In the genomic region with DNA sequence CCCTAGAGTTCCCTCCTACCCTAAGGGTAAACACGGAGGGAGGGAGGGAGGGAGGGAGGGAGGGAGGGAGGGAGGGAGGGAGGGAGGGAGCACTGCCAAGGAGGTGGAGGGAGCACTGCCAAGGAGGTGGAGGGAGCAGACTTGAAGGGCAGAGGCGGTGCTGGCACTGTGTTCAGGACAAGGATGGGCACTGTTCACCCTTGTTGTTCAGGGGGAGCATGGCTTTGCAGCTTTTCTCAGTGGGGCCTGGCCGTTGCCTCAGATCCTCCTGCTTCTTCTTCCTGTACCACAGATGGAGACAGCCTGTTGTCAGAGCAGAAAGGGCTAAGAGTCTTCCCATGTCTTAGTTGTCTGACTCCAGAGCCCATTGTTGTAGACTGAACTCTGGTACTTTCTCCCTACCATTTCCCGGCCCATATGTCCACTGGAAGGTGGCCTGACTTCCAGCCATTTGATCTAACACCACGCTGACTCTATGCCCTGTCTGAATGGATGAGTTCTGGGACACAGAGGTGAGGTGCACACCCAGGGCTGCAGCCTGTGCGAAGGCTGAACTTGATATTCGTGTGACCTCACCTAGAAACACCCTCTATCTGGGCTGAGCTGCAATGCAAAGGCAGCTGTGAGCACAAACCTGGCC, we compare ENCODE assay signal across 9 mouse cellular contexts. TPM values are rescaled to one million over a fixed set of nuclear protein-coding genes. Genes with fewer than 3 reads are reported as not detected.
DNase-seq lines count a peak whose midpoint lies in the region; ATAC-seq and TF ChIP-seq lines count a peak whose summit lies in the region.
"Had no signal": no experiment of that assay in that cellular context is flagged by ENCODE, and none has a peak within 500 bp of the region (broad histone marks: within the 10 kb centered on the region; RNA-seq: fewer than 3 reads in every experiment).

No protein-coding gene starts in this region.

- WGBS in heart, postnatal 0 days = 73% methylated on average over 6 of the region's 7 CpGs
- WGBS in forebrain, embryonic 11.5 days = 67% methylated on average over 6 of the region's 7 CpGs
- WGBS in midbrain, embryonic 12.5 days = 55% methylated on average over 6 of the region's 7 CpGs

- H3K36me3 ChIP-seq in heart, postnatal 0 days (replicated peaks; ENCODE audit: control insufficient read depth, insufficient read depth, low read length) = peaks cover 15% of the 10 kb centered on the region
- H3K36me3 ChIP-seq in forebrain, embryonic 11.5 days (ENCODE audit: control insufficient read depth, insufficient read depth, low read length) = no peaks in the 10 kb centered on the region; the same call in 1 of the 2 replicates
- H3K36me3 ChIP-seq in midbrain, embryonic 12.5 days = peaks cover 18% of the 10 kb centered on the region; the same call in 1 of the 2 replicates

- no peak for TF ChIP-seq CTCF in heart, postnatal 0 days (IDR thresholded peaks at IDR 0.05; ENCODE audit: low read depth)

- no peak overlapping the region for H3K4me3 ChIP-seq in heart, postnatal 0 days (ENCODE audit: low read depth, low read length)
- H3K4me3 ChIP-seq in brown adipose tissue, adult 24 weeks (ENCODE audit: insufficient read depth, low read depth, low read length) = no peak overlapping the region
- no peak overlapping the region for H3K4me3 ChIP-seq in forebrain, embryonic 11.5 days (ENCODE audit: low read depth, low read length)
- H3K4me3 ChIP-seq in midbrain, embryonic 12.5 days = no peak overlapping the region

- ATAC-seq in heart, postnatal 0 days (ENCODE audit: insufficient read depth, low read depth) = 0 out of 2 replicates have a peak, but pooled peaks have one; percentile 15
- peak; percentile 3; the same call in 1 of the 2 replicates for ATAC-seq in forebrain, embryonic 11.5 days (replicated peaks; ENCODE audit: low FRiP score)
- no peak; the same call in 1 of the 2 replicates for ATAC-seq in midbrain, embryonic 12.5 days (ENCODE audit: low FRiP score, low read depth)
- no peak for ATAC-seq in megakaryocyte progenitor cell, adult 5-6 weeks (replicated peaks; ENCODE audit: poor library complexity)

- no peaks in the 10 kb centered on the region for H3K27me3 ChIP-seq in heart, postnatal 0 days (ENCODE audit: control insufficient read depth, insufficient read depth, low read length)
- H3K27me3 ChIP-seq in forebrain, embryonic 11.5 days (ENCODE audit: control insufficient read depth, insufficient read depth, low read length) = peaks cover 2% of the 10 kb centered on the region; the same call in 1 of the 2 replicates
- peaks cover 78% of the 10 kb centered on the region for H3K27me3 ChIP-seq in midbrain, embryonic 12.5 days

- H3K27ac ChIP-seq in heart, postnatal 0 days (ENCODE audit: low read depth) = no peak overlapping the region; the same call in 1 of the 2 replicates
- H3K27ac ChIP-seq in brown adipose tissue, adult 24 weeks (replicated peaks; ENCODE audit: low read depth, low read length) = 0 out of 2 replicates have a peak overlapping the region, but pooled peaks have one; percentile 7
- H3K27ac ChIP-seq in forebrain, embryonic 11.5 days (ENCODE audit: low read depth, low read length) = peak overlapping the region; percentile 41; the same call in 1 of the 2 replicates
- H3K27ac ChIP-seq in midbrain, embryonic 12.5 days (replicated peaks) = peak overlapping the region; percentile 58

- TF ChIP-seq EP300 in heart, postnatal 0 days (IDR thresholded peaks at IDR 0.05; ENCODE audit: low read depth) = no peak

- H3K4me2 ChIP-seq in heart, postnatal 0 days (ENCODE audit: low read depth, low read length) = no peak overlapping the region
- H3K4me2 ChIP-seq in forebrain, embryonic 11.5 days (ENCODE audit: low read depth, low read length, severe bottlenecking) = peak overlapping the region; percentile 35; the same call in 1 of the 2 replicates
- H3K4me2 ChIP-seq in midbrain, embryonic 12.5 days (replicated peaks) = peak overlapping the region; percentile 26; the same call in 1 of the 2 replicates

- no peaks in the 10 kb centered on the region for H3K4me1 ChIP-seq in heart, postnatal 0 days (ENCODE audit: control insufficient read depth, insufficient read depth)
- no peaks in the 10 kb centered on the region; the same call in 1 of the 2 replicates for H3K4me1 ChIP-seq in brown adipose tissue, adult 24 weeks (ENCODE audit: control insufficient read depth, insufficient read depth, insufficient read length, low read length)
- H3K4me1 ChIP-seq in forebrain, embryonic 11.5 days (replicated peaks; ENCODE audit: control insufficient read depth, insufficient read depth, low read length) = peaks cover 15% of the 10 kb centered on the region
- peaks cover 23% of the 10 kb centered on the region for H3K4me1 ChIP-seq in midbrain, embryonic 12.5 days

- intact Hi-C loops in heart, postnatal 10 days (cut with DNase I) = no loop called here

- H3K9ac ChIP-seq in heart, postnatal 0 days (replicated peaks; ENCODE audit: low read depth, low read length) = no peak overlapping the region
- no peak overlapping the region for H3K9ac ChIP-seq in forebrain, embryonic 11.5 days (ENCODE audit: low read length)
- no peak overlapping the region for H3K9ac ChIP-seq in midbrain, embryonic 12.5 days (replicated peaks)

- no peak for DNase-seq in heart, postnatal 0 days (ENCODE audit: low spot score)
- no peak for DNase-seq in heart, postnatal 10 days
- no peak for DNase-seq in forebrain, embryonic 11.5 days (ENCODE audit: low spot score)
- no peak for DNase-seq in urinary bladder, postnatal 14 days (ENCODE audit: low spot score)
- DNase-seq in ovary, postnatal 14 days (ENCODE audit: low spot score) = no peak

- no peaks in the 10 kb centered on the region for H3K9me3 ChIP-seq in heart, postnatal 0 days (replicated peaks; ENCODE audit: control insufficient read depth, low read length)
- no peaks in the 10 kb centered on the region for H3K9me3 ChIP-seq in forebrain, embryonic 11.5 days (ENCODE audit: control insufficient read depth, low read length)
- no peaks in the 10 kb centered on the region for H3K9me3 ChIP-seq in midbrain, embryonic 12.5 days

RNA-seq across cellular contexts. Expression of gene Acot7, which starts 43.0 kb away (rescaled TPM):
- 17.9 and 39.5 TPM in 2 replicates for total RNA-seq in heart, postnatal 0 days (2014; rRNA removed; ENCODE audit: low replicate concordance)
- 68.8 and 73.5 TPM in 2 replicates for polyA plus RNA-seq in heart, postnatal 0 days (2015; fragmentation: Nextera tagmentation; extraction: Ambion mirVana)
- total RNA-seq in heart, postnatal 10 days (2021) = 10 to 100 TPM; 48.3 to 53.2 TPM
- 15.6 and 19.4 TPM in 2 replicates for polyA plus RNA-seq in brown adipose tissue, adult 24 weeks (2012; ENCODE audit: insufficient read depth, insufficient read length, missing spikeins)
- 75.1 and 77.8 TPM in 2 replicates for polyA plus RNA-seq in forebrain, embryonic 11.5 days (2014; fragmentation: Nextera tagmentation; extraction: Ambion mirVana)
- 104 and 105 TPM in 2 replicates for polyA plus RNA-seq in midbrain, embryonic 12.5 days (2016; fragmentation: Nextera tagmentation; extraction: Ambion mirVana)
- total RNA-seq in megakaryocyte progenitor cell, adult 5-6 weeks (2015) = 75.9 and 76.7 TPM in 2 replicates
- 72.6 and 79.3 TPM in 2 replicates for total RNA-seq in megakaryocyte progenitor cell, adult 5-6 weeks (2017)

RNA-seq across cellular contexts. Expression of gene Gpr153, which starts 53.1 kb away (rescaled TPM):
- total RNA-seq in heart, postnatal 0 days (2014; rRNA removed; ENCODE audit: low replicate concordance) = 50.8 and 56.4 TPM in 2 replicates
- polyA plus RNA-seq in heart, postnatal 0 days (2015; fragmentation: Nextera tagmentation; extraction: Ambion mirVana) = 5.0 TPM in 2 replicates
- 10 to 100 TPM; 30.2 to 31.3 TPM for total RNA-seq in heart, postnatal 10 days (2021)
- 4.3 and 6.0 TPM in 2 replicates for polyA plus RNA-seq in brown adipose tissue, adult 24 weeks (2012; ENCODE audit: insufficient read depth, insufficient read length, missing spikeins)
- polyA plus RNA-seq in forebrain, embryonic 11.5 days (2014; fragmentation: Nextera tagmentation; extraction: Ambion mirVana) = 6.1 and 6.6 TPM in 2 replicates
- 12.3 and 15.4 TPM in 2 replicates for polyA plus RNA-seq in midbrain, embryonic 12.5 days (2016; fragmentation: Nextera tagmentation; extraction: Ambion mirVana)
- total RNA-seq in megakaryocyte progenitor cell, adult 5-6 weeks (2015) = 0.12 and 0.76 TPM in 2 replicates
- total RNA-seq in megakaryocyte progenitor cell, adult 5-6 weeks (2017) = not detected in 2 replicates
- total RNA-seq: hematopoietic stem cell, adult 5-6 weeks had no signal

Comparison
In these comparisons a context has a peak if more than half of its experiments do, and no peak if none do; other contexts are left out.
1. ATAC-seq: peak in heart, postnatal 0 days (single experiment) and forebrain, embryonic 11.5 days (single experiment); none in midbrain, embryonic 12.5 days (single experiment) and megakaryocyte progenitor cell, adult 5-6 weeks (single experiment).